24 mouse cellular contexts compared by ENCODE assay signal in genomic region chr9:14352337-14352736, GRCm38 (mm10). TPM values are rescaled to one million over a fixed set of nuclear protein-coding genes. Genes with fewer than 3 reads are reported as not detected.
DNase-seq lines count a peak whose midpoint lies in the region; ATAC-seq and TF ChIP-seq lines count a peak whose summit lies in the region.
"Had no signal": no experiment of that assay in that cellular context is flagged by ENCODE, and none has a peak within 500 bp of the region (broad histone marks: within the 10 kb centered on the region; RNA-seq: fewer than 3 reads in every experiment).

No protein-coding gene starts in this region.

- no peak for ATAC-seq in midbrain, embryonic 11.5 days (ENCODE audit: low FRiP score)
- no peak for ATAC-seq in midbrain, postnatal 0 days (ENCODE audit: low FRiP score)
- peak; percentile 88 for ATAC-seq in CD4-positive, CD25-positive, alpha-beta regulatory T cell, adult 4 months
- ATAC-seq in midbrain, embryonic 14.5 days (ENCODE audit: low FRiP score, low TSS enrichment) = no peak
- ATAC-seq: forebrain, embryonic 13.5 days; forebrain, embryonic 16.5 days; intestine, postnatal 0 days; Patski had no signal

- no peak overlapping the region for H3K9ac ChIP-seq in midbrain, embryonic 11.5 days (ENCODE audit: low read length)
- H3K9ac ChIP-seq in midbrain, postnatal 0 days (replicated peaks; ENCODE audit: low read length, poor library complexity, severe bottlenecking) = no peak overlapping the region
- H3K9ac ChIP-seq in midbrain, embryonic 14.5 days (replicated peaks; ENCODE audit: low read length) = no peak overlapping the region
- H3K9ac ChIP-seq: forebrain, embryonic 13.5 days; hindbrain, embryonic 12.5 days; hindbrain, embryonic 15.5 days had no signal

- no peak for TF ChIP-seq CTCF in midbrain, postnatal 0 days (IDR thresholded peaks at IDR 0.05)

- no peak overlapping the region for H3K4me3 ChIP-seq in midbrain, embryonic 11.5 days (ENCODE audit: low read depth, low read length)
- no peak overlapping the region for H3K4me3 ChIP-seq in midbrain, postnatal 0 days (ENCODE audit: low read depth, low read length)
- H3K4me3 ChIP-seq in midbrain, embryonic 14.5 days (replicated peaks; ENCODE audit: low read depth, low read length) = no peak overlapping the region
- H3K4me3 ChIP-seq: forebrain, embryonic 10.5 days; forebrain, embryonic 13.5 days; gastrocnemius, adult 2 months; hindbrain, embryonic 12.5 days; hindbrain, embryonic 15.5 days had no signal

- H3K9me3 ChIP-seq in midbrain, embryonic 11.5 days (ENCODE audit: control insufficient read depth, low read length) = no peaks in the 10 kb centered on the region
- no peaks in the 10 kb centered on the region for H3K9me3 ChIP-seq in midbrain, postnatal 0 days (ENCODE audit: low read length)
- H3K9me3 ChIP-seq in midbrain, embryonic 14.5 days (ENCODE audit: control insufficient read depth, low read length) = no peaks in the 10 kb centered on the region
- H3K9me3 ChIP-seq: forebrain, embryonic 10.5 days; forebrain, embryonic 13.5 days; hindbrain, embryonic 12.5 days; hindbrain, embryonic 15.5 days had no signal

- no peaks in the 10 kb centered on the region for H3K4me1 ChIP-seq in midbrain, embryonic 11.5 days (ENCODE audit: control insufficient read depth, insufficient read depth, low read length)
- no peaks in the 10 kb centered on the region for H3K4me1 ChIP-seq in midbrain, postnatal 0 days (ENCODE audit: insufficient read depth, low read length)
- H3K4me1 ChIP-seq in midbrain, embryonic 14.5 days (ENCODE audit: control insufficient read depth, insufficient read depth, low read length) = no peaks in the 10 kb centered on the region

- WGBS in midbrain, embryonic 11.5 days = 75% methylated on average over 1 of the region's 1 CpGs
- WGBS in midbrain, postnatal 0 days = 86% methylated on average over 1 of the region's 1 CpGs
- WGBS in midbrain, embryonic 14.5 days = 83% methylated on average over 1 of the region's 1 CpGs

- peak; percentile 49 for DNase-seq in midbrain, embryonic 11.5 days (ENCODE audit: low spot score, missing footprints)
- DNase-seq in midbrain, postnatal 0 days (ENCODE audit: low spot score) = no peak
- DNase-seq in induced T-regulatory cell, adult 2 months (ENCODE audit: low read depth) = peak; percentile 73
- DNase-seq in midbrain, embryonic 14.5 days = no peak
- DNase-seq in kidney, postnatal 25 days = no peak
- no peak for DNase-seq in retina, postnatal 1 day
- DNase-seq: adrenal gland, adult 2 months; adrenal gland, postnatal 14 days; cerebellum, adult 11-12 months; cerebellum, adult 8-10 months; cerebellum, postnatal 10 days; cerebellum, postnatal 36 days; gastrocnemius, adult 2 months; gastrocnemius, postnatal 14 days; heart, adult 11 months had no signal

- no peaks in the 10 kb centered on the region for H3K36me3 ChIP-seq in midbrain, embryonic 11.5 days (ENCODE audit: control insufficient read depth, insufficient read depth, low read length)
- H3K36me3 ChIP-seq in midbrain, postnatal 0 days (ENCODE audit: insufficient read depth, low read length) = peaks cover 12% of the 10 kb centered on the region
- H3K36me3 ChIP-seq in midbrain, embryonic 14.5 days (ENCODE audit: control insufficient read depth, insufficient read depth, low read length) = no peaks in the 10 kb centered on the region; the same call in 1 of the 2 replicates
- H3K36me3 ChIP-seq: forebrain, embryonic 10.5 days; hindbrain, embryonic 12.5 days; hindbrain, embryonic 15.5 days had no signal

- H3K27ac ChIP-seq in midbrain, embryonic 11.5 days (ENCODE audit: low read depth, low read length) = no peak overlapping the region
- H3K27ac ChIP-seq in midbrain, postnatal 0 days (ENCODE audit: low read depth, low read length) = no peak overlapping the region
- H3K27ac ChIP-seq in midbrain, embryonic 14.5 days (replicated peaks; ENCODE audit: low read depth, low read length) = no peak overlapping the region
- H3K27ac ChIP-seq: forebrain, embryonic 10.5 days; forebrain, embryonic 13.5 days; gastrocnemius, adult 2 months; hindbrain, embryonic 12.5 days; hindbrain, embryonic 15.5 days had no signal

- H3K4me2 ChIP-seq in midbrain, embryonic 11.5 days = no peak overlapping the region
- H3K4me2 ChIP-seq in midbrain, postnatal 0 days (ENCODE audit: low read depth, low read length, poor library complexity, severe bottlenecking) = no peak overlapping the region
- H3K4me2 ChIP-seq in midbrain, embryonic 14.5 days (ENCODE audit: low read length) = no peak overlapping the region
- H3K4me2 ChIP-seq: forebrain, embryonic 13.5 days; heart, embryonic 11.5 days; hindbrain, embryonic 12.5 days; hindbrain, embryonic 15.5 days had no signal

- no peaks in the 10 kb centered on the region for H3K27me3 ChIP-seq in midbrain, embryonic 11.5 days (ENCODE audit: control insufficient read depth, insufficient read depth, low read length)
- no peaks in the 10 kb centered on the region for H3K27me3 ChIP-seq in midbrain, postnatal 0 days (ENCODE audit: insufficient read depth, low read length)
- H3K27me3 ChIP-seq in midbrain, embryonic 14.5 days (ENCODE audit: control insufficient read depth, insufficient read depth, low read length) = no peaks in the 10 kb centered on the region
- H3K27me3 ChIP-seq: forebrain, embryonic 13.5 days; hindbrain, embryonic 12.5 days; hindbrain, embryonic 15.5 days; Patski had no signal

RNA-seq across cellular contexts. Expression of gene Endod1, which starts 29.0 kb away (rescaled TPM):
- polyA plus RNA-seq in midbrain, embryonic 11.5 days (2014; fragmentation: Nextera tagmentation; extraction: Ambion mirVana) = 7.9 and 9.8 TPM in 2 replicates
- 79.8 and 92.3 TPM in 2 replicates for total RNA-seq in midbrain, postnatal 0 days (2014; rRNA removed)
- polyA plus RNA-seq in midbrain, postnatal 0 days (2015; fragmentation: Nextera tagmentation; extraction: Ambion mirVana) = 40.6 and 43.1 TPM in 2 replicates
- 10 to 100 TPM; 23.0 to 31.9 TPM for polyA plus RNA-seq in CD4-positive, CD25-positive, alpha-beta regulatory T cell, adult 4 months (2017; shearing (Covaris generic))
- 20.1 and 22.4 TPM in 2 replicates for polyA plus RNA-seq in midbrain, embryonic 14.5 days (2014; fragmentation: Nextera tagmentation; extraction: Ambion mirVana)

Comparison
In these comparisons a context has a peak if more than half of its experiments do, and no peak if none do; other contexts are left out.
1. DNase-seq: peak in midbrain, embryonic 11.5 days (single experiment) and induced T-regulatory cell, adult 2 months (single experiment); none in midbrain, postnatal 0 days (single experiment), midbrain, embryonic 14.5 days (single experiment), kidney, postnatal 25 days (0 of 2) and retina, postnatal 1 day (single experiment).